Mouse (Mus musculus) spleen, adult 10 weeks (tissue): ENCODE measurements around the gene Vmn2r110. TPM values are rescaled to one million over a fixed set of nuclear protein-coding genes. Genes with fewer than 3 reads are reported as not detected.

ENCODE experiments used
- polyA plus RNA-seq: library from polyadenylated mRNA; stranded (reverse); fragments of 350-450 nt; fragmentation: Illumina TruSeq; extraction: RNeasy Lipid Tissue Mini Kit (QIAGEN cat#74804); gene quantifications from one replicate; pipeline ENCODE4 v1.2.3, GENCODE M21; 2015; ENCODE audit warnings: low replicate concordance; ENCODE audit not compliant: insufficient read depth

Vmn2r110 gene
- not detected for polyA plus RNA-seq

DNA sequence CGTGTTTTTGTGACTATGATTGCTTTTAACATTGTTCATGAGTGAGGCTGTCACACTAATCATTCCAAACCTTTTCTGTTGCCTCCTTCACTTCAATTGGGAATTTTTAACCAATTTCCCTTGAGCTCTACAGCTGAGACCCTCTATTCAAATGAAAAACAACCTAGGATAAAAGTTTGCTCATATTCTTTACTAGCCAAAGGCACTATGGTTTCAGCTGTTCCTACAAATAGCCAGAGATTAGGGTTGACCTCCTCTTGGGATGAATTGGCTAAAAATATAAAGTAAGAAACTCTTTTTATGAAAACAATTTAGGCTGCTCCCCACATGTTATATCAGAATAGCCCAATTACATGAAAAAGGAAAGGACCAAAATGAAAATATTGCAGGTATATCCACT lies at the start of gene Vmn2r110:
Gene Vmn2r110, minus strand, starts transcription at position 101 of the 400 bp plus-strand sequence.

DNA sequence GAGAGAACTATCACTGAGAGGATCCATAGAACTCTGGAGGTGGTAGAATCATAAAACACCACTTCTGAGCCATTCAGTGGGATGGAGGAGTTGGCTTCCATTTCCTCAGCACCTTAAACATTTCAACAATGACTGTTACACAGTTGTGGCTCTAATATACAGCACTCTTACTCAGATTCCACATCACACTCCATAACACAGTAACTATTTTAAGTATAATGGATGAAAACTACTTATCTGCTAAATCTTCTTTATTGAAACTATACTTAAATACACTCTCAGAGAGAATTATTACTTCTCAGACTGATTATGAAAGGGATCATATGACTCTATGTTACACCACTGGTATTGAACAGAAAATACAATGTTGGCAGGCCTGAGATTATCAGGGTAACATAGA lies 28.6 kb upstream of the Vmn2r110 start, which contains the start of gene Fpr-rs3:
Gene Fpr-rs3, minus strand, starts transcription at position 101 of the 400 bp plus-strand sequence.

DNA sequence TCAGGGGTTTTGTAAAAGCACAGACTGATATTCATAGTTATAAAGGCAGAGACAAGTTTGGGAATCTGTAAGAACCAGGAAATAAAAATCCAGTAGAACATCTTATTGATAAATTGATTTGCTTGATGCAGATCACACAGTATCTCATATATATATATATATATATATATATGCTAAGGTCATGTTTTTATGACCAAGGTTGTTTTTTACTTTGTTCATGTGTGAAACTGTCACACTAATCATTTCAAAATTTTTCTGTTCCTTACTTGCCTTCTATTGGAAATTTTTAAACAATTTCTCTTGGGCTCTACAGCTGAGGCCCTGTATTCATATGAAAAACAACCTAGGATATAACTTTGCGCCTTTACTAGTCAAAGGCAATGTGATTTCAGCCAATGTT lies 31.6 kb downstream of the Vmn2r110 start, which contains the start of gene Vmn2r109:
Gene Vmn2r109, minus strand, starts transcription at position 101 of the 400 bp plus-strand sequence.

Other genes starting within 250 kb of the Vmn2r110 start
- not detected for gene Vmn1r224, start 182.3 kb downstream of the Vmn2r110 start, polyA plus RNA-seq
- not detected for gene Vmn2r108, start 115.1 kb downstream of the Vmn2r110 start, polyA plus RNA-seq
- gene Vmn1r225, start 98.3 kb downstream of the Vmn2r110 start, polyA plus RNA-seq: not detected
- gene Vmn2r109, start 31.7 kb downstream of the Vmn2r110 start, polyA plus RNA-seq: not detected
- gene Fpr-rs3, start 28.5 kb upstream of the Vmn2r110 start, polyA plus RNA-seq: not detected
- not detected for gene Vmn1r226, start 86.4 kb upstream of the Vmn2r110 start, polyA plus RNA-seq
- not detected for gene Vmn1r227, start 133.4 kb upstream of the Vmn2r110 start, polyA plus RNA-seq
- gene Vmn1r228, start 189.7 kb upstream of the Vmn2r110 start, polyA plus RNA-seq: not detected
- not detected for gene Vmn1r229, start 215.1 kb upstream of the Vmn2r110 start, polyA plus RNA-seq
- not detected for gene Vmn1r230, start 244.0 kb upstream of the Vmn2r110 start, polyA plus RNA-seq